Mouse (Mus musculus): ENCODE data around the gene Heg1. TPM values are rescaled to one million over a fixed set of nuclear protein-coding genes. Genes with fewer than 3 reads are reported as not detected.

The Heg1 gene
- polyA plus RNA-seq, 1 experiment from 2014 or later = 39.8 TPM

- Histone ChIP-seq H3K4me1 (replicated peaks; ENCODE audit: control insufficient read depth, insufficient read depth, low read length) (peaks cover 3% of the 10 kb centered on the region; the same call in 1 of the 2 replicates), H3K27me3 (ENCODE audit: control insufficient read depth, insufficient read depth, low read length) (no peaks in the 10 kb centered on the region), H3K27ac (ENCODE audit: low read depth, low read length) (no peak overlapping the region), H3K36me3 (ENCODE audit: control insufficient read depth, insufficient read depth, low read length) (no peaks in the 10 kb centered on the region), H3K4me3 (ENCODE audit: low read depth, low read length) (no peak overlapping the region), H3K9ac (ENCODE audit: low read length) (no peak overlapping the region), H3K9me3 (ENCODE audit: control insufficient read depth, low read length) (no peaks in the 10 kb centered on the region), H3K4me2 (ENCODE audit: low read depth, low read length, severe bottlenecking) (no peak overlapping the region)
- DNase-seq (ENCODE audit: low spot score) = peak; percentile 43
- 74% methylated on average over 14 of the region's 14 CpGs for WGBS
- ATAC-seq (replicated peaks; ENCODE audit: low FRiP score) = no peak
These were observed 10.6 kb upstream of the Heg1 start for GRCm38 (mm10) chr16:33673530-33674109.

DNA sequence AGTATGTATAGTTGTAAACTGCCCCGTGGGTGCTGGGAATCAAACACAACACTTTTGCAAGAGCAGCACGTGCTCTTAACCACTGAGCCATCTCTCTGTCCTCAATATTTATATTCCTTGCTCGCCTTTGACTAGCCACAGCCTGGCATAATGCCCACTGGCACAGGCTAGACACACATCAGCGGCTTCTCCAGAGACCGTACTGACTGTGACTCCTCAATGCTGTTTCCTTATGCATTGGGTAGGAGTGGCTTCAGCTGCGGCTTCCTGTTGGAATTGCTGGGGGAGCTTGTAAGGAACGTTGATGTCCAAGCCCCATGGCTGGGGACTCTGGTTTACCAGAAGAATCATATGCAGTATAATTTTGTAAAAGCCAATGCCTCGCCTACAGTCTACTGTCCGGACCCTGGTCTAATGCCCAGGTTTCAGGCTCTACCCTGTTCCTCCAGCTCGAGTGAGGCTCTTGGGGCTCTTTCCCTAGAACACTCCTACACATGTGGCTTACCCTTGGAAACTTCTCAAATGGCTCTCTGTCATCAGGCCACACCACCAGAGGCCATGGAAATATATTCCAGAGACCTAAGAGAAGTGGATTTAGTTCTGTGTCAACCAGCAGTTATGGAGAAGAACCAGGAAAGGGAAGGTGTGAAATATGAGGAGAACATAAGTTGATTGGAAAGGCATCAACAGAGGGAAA is 8.9 kb upstream of the Heg1 start:
- DNase-seq (ENCODE audit: low spot score) (peak; percentile 29), ATAC-seq (replicated peaks; ENCODE audit: low FRiP score) (no peak)
- Histone ChIP-seq H3K4me3 (ENCODE audit: low read depth, low read length) (no peak overlapping the region), H3K36me3 (ENCODE audit: control insufficient read depth, insufficient read depth, low read length) (no peaks in the 10 kb centered on the region), H3K27ac (ENCODE audit: low read depth, low read length) (no peak overlapping the region), H3K27me3 (ENCODE audit: control insufficient read depth, insufficient read depth, low read length) (no peaks in the 10 kb centered on the region), H3K9ac (ENCODE audit: low read length) (no peak overlapping the region), H3K9me3 (ENCODE audit: control insufficient read depth, low read length) (no peaks in the 10 kb centered on the region), H3K4me1 (replicated peaks; ENCODE audit: control insufficient read depth, insufficient read depth, low read length) (peaks cover 3% of the 10 kb centered on the region; the same call in 1 of the 2 replicates), H3K4me2 (ENCODE audit: low read depth, low read length, severe bottlenecking) (no peak overlapping the region)
- 92% methylated on average over 10 of the region's 10 CpGs for WGBS

- no peak overlapping the region for H3K9ac ChIP-seq (ENCODE audit: low read length)
- H3K27me3 ChIP-seq (ENCODE audit: control insufficient read depth, insufficient read depth, low read length) = no peaks in the 10 kb centered on the region
- no peak overlapping the region for H3K4me2 ChIP-seq (ENCODE audit: low read depth, low read length, severe bottlenecking)
- H3K36me3 ChIP-seq (ENCODE audit: control insufficient read depth, insufficient read depth, low read length) = no peaks in the 10 kb centered on the region
- WGBS = 87% methylated on average over 3 of the region's 3 CpGs
- ATAC-seq (replicated peaks; ENCODE audit: low FRiP score) (no peak), DNase-seq (ENCODE audit: low spot score) (peak; percentile 38)
- H3K4me3 ChIP-seq (ENCODE audit: low read depth, low read length) = no peak overlapping the region
- peaks cover 3% of the 10 kb centered on the region; the same call in 1 of the 2 replicates for H3K4me1 ChIP-seq (replicated peaks; ENCODE audit: control insufficient read depth, insufficient read depth, low read length)
- no peaks in the 10 kb centered on the region for H3K9me3 ChIP-seq (ENCODE audit: control insufficient read depth, low read length)
- no peak overlapping the region for H3K27ac ChIP-seq (ENCODE audit: low read depth, low read length)
These were observed 8.4 kb upstream of the Heg1 start for GRCm38 (mm10) chr16:33675848-33676184.

DNA sequence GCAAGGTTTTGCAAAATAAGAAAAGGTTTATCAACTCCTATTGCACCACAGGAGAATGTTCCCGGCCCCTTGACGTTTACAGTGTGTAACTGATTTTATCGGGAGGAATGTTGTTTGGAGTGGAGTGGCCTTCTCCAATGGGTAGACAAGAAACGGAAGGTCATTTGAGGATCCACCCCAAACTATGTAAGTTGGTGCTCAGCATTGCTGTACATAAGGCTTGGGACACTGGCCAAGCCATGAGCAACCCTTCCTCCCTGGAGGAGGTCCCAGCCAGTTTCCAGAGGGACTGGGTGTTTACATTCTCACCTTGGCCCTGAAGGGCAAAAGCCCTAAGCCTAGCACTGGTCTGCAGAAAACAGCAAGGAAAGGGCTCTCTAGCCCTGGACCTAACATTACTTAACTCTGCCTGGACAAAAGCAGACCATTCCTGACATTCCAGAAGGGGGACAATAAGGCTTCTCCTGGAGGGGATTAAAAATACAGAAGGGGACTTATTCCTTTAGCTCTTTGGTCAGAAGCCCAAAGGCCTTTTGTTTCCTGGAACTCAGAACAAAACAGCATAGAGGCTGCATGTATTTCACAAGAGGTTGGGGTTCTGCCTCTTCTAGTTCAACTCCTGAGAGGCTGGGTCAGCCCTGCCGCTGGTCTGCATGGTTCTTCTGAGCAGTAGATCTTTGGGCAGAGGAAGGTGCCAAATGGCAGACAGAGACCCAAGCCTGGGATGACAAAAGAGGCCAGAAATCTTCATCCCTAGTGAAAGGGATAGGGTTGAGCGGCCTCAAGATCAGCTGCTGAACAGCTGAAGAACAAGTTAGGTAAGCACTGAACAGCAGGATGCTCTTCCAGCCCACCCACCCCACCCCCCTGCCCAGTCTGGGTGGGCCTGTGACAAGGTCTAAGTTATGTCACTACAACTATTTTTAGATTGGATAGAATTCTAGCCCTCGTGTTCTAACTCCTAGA is 7.5 kb upstream of the Heg1 start:
- H3K27me3 ChIP-seq (ENCODE audit: control insufficient read depth, insufficient read depth, low read length) = no peaks in the 10 kb centered on the region
- no peak overlapping the region for H3K4me2 ChIP-seq (ENCODE audit: low read depth, low read length, severe bottlenecking)
- H3K4me3 ChIP-seq (ENCODE audit: low read depth, low read length) = no peak overlapping the region
- DNase-seq (ENCODE audit: low spot score) = peak; percentile 41
- H3K27ac ChIP-seq (ENCODE audit: low read depth, low read length) = no peak overlapping the region
- H3K36me3 ChIP-seq (ENCODE audit: control insufficient read depth, insufficient read depth, low read length) = no peaks in the 10 kb centered on the region
- 72% methylated on average over 7 of the region's 7 CpGs for WGBS
- peaks cover 3% of the 10 kb centered on the region; the same call in 1 of the 2 replicates for H3K4me1 ChIP-seq (replicated peaks; ENCODE audit: control insufficient read depth, insufficient read depth, low read length)
- H3K9me3 ChIP-seq (ENCODE audit: control insufficient read depth, low read length) = no peaks in the 10 kb centered on the region
- no peak for ATAC-seq (replicated peaks; ENCODE audit: low FRiP score)
- no peak overlapping the region for H3K9ac ChIP-seq (ENCODE audit: low read length)

DNA sequence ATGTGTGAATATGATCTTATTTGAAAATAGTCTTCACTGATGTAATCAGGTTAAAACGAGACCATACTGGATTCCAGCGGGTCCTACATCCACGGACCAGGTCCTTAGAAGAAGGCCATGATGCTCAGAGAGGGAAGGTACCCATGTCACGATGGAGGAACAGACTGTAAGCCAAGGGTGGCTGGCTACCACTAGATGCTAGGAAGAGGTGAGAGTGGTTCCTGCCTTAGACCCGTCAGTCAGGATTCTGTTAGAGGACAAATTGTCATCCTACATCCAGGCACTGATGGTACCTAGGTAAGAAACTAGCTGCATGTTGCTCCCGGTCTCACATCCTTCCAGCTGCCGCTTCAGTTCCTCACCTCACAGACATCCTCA is 6.9 kb upstream of the Heg1 start:
- WGBS = 94% methylated on average over 7 of the region's 7 CpGs
- no peak for DNase-seq (ENCODE audit: low spot score)
- no peak for ATAC-seq (replicated peaks; ENCODE audit: low FRiP score)
- no peak overlapping the region for H3K27ac ChIP-seq (ENCODE audit: low read depth, low read length)
- H3K4me3 ChIP-seq (ENCODE audit: low read depth, low read length) = no peak overlapping the region
- H3K36me3 ChIP-seq (ENCODE audit: control insufficient read depth, insufficient read depth, low read length) = no peaks in the 10 kb centered on the region
- no peaks in the 10 kb centered on the region for H3K27me3 ChIP-seq (ENCODE audit: control insufficient read depth, insufficient read depth, low read length)
- H3K9ac ChIP-seq (ENCODE audit: low read length) = no peak overlapping the region
- H3K4me1 ChIP-seq (replicated peaks; ENCODE audit: control insufficient read depth, insufficient read depth, low read length) = peaks cover 3% of the 10 kb centered on the region; the same call in 1 of the 2 replicates
- H3K4me2 ChIP-seq (ENCODE audit: low read depth, low read length, severe bottlenecking) = no peak overlapping the region
- H3K9me3 ChIP-seq (ENCODE audit: control insufficient read depth, low read length) = no peaks in the 10 kb centered on the region

DNA sequence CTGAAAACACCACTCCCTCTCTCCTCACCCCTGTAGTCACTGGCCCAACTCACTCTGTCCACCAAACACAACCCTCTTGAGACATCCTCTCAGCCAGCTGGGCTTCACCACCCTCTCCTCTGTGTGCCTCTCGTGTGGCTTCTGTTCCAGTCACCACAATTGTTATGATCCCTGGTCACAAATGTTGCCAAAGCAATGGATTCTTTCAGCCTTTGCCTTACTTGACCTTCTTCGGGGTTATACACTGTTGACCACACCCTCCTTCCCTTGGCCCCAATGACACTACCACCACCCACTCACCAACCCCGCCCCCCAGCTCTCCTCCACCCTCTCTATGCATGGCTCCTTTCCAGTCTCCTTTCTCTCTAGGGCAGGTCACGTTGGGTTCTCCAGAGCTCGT is 6.3 kb upstream of the Heg1 start:
- no peaks in the 10 kb centered on the region for H3K36me3 ChIP-seq (ENCODE audit: control insufficient read depth, insufficient read depth, low read length)
- no peaks in the 10 kb centered on the region for H3K27me3 ChIP-seq (ENCODE audit: control insufficient read depth, insufficient read depth, low read length)
- DNase-seq (ENCODE audit: low spot score) (no peak), ATAC-seq (replicated peaks; ENCODE audit: low FRiP score) (no peak)
- no peak overlapping the region for H3K27ac ChIP-seq (ENCODE audit: low read depth, low read length)
- peaks cover 3% of the 10 kb centered on the region; the same call in 1 of the 2 replicates for H3K4me1 ChIP-seq (replicated peaks; ENCODE audit: control insufficient read depth, insufficient read depth, low read length)
- H3K9ac ChIP-seq (ENCODE audit: low read length) = no peak overlapping the region
- no peak overlapping the region for H3K4me3 ChIP-seq (ENCODE audit: low read depth, low read length)
- H3K4me2 ChIP-seq (ENCODE audit: low read depth, low read length, severe bottlenecking) = no peak overlapping the region
- WGBS = 89% methylated on average over 5 of the region's 5 CpGs
- H3K9me3 ChIP-seq (ENCODE audit: control insufficient read depth, low read length) = no peaks in the 10 kb centered on the region

DNA sequence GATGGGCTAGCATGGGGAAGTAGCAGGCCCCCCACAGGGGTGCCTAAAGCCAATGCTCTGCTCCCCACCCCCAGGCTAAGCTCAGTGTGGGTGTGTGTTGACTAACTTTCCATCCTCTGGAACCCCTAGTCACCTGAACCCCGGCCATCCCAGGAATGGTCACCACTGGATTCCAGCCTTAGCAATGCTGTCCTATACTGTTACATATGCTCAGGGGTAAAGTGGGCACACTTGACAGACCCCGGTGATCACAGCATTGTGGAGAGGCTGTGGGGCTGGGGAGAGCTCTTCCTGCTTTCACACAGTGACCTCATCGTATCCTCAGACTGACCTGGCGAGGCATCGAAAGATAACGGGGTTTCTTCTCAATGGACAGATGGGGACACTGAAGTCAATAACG is 3.9 kb upstream of the Heg1 start:
- 88% methylated on average over 7 of the region's 7 CpGs for whole genome bisulfite sequencing
- peaks cover 6% of the 10 kb centered on the region for H3K4me1 ChIP-seq (replicated peaks; ENCODE audit: control insufficient read depth, insufficient read depth, low read length)

GRCm38 (mm10) chr16:33680816-33681215 is 3.4 kb upstream of the Heg1 start:
- H3K4me2 ChIP-seq (ENCODE audit: low read depth, low read length, severe bottlenecking) = no peak overlapping the region
- no peaks in the 10 kb centered on the region for H3K27me3 ChIP-seq (ENCODE audit: control insufficient read depth, insufficient read depth, low read length)
- H3K36me3 ChIP-seq (ENCODE audit: control insufficient read depth, insufficient read depth, low read length) = no peaks in the 10 kb centered on the region
- H3K4me3 ChIP-seq (ENCODE audit: low read depth, low read length) = no peak overlapping the region
- no peak overlapping the region for H3K9ac ChIP-seq (ENCODE audit: low read length)
- peaks cover 9% of the 10 kb centered on the region for H3K4me1 ChIP-seq (replicated peaks; ENCODE audit: control insufficient read depth, insufficient read depth, low read length)
- H3K9me3 ChIP-seq (ENCODE audit: control insufficient read depth, low read length) = no peaks in the 10 kb centered on the region
- ATAC-seq (replicated peaks; ENCODE audit: low FRiP score) (no peak), DNase-seq (ENCODE audit: low spot score) (no peak)
- WGBS = 72% methylated on average over 10 of the region's 10 CpGs
- no peak overlapping the region for H3K27ac ChIP-seq (ENCODE audit: low read depth, low read length)

More for the DNA sequence above, 3.9 kb upstream of the Heg1 start:
- Histone ChIP-seq H3K36me3 (ENCODE audit: control insufficient read depth, insufficient read depth, low read length) (no peaks in the 10 kb centered on the region), H3K27ac (ENCODE audit: low read depth, low read length) (no peak overlapping the region), H3K27me3 (ENCODE audit: control insufficient read depth, insufficient read depth, low read length) (no peaks in the 10 kb centered on the region), H3K4me3 (ENCODE audit: low read depth, low read length) (no peak overlapping the region), H3K4me2 (ENCODE audit: low read depth, low read length, severe bottlenecking) (no peak overlapping the region), H3K9ac (ENCODE audit: low read length) (no peak overlapping the region), H3K9me3 (ENCODE audit: control insufficient read depth, low read length) (no peaks in the 10 kb centered on the region)
- no peak for DNase-seq (ENCODE audit: low spot score)
- ATAC-seq (replicated peaks; ENCODE audit: low FRiP score) = no peak

All from forebrain, embryonic 11.5 days (tissue).